Mouse (Mus musculus) forebrain, embryonic 13.5 days (tissue): Measurements from ENCODE around the gene Adgrv1. TPM values are rescaled to one million over a fixed set of nuclear protein-coding genes. Genes with fewer than 3 reads are reported as not detected.

Experiments used
- ATAC-seq: fragments of 200-750 bp; cut with Nextera tagmentation; 2 replicates; pipeline ENCODE4 v1.8.0; 2017
- H3K27ac ChIP-seq: fragments of 300-500 bp; sonication (generic); 2 replicates; pipeline ENCODE4 v1.5.1; 2015; ENCODE audit warnings: inconsistent platforms, mild to moderate bottlenecking, moderate library complexity
- H3K27me3 ChIP-seq: fragments of 300-500 bp; sonication (generic); 2 replicates; pipeline ENCODE4 v1.6.1; 2015; ENCODE audit warnings: mild to moderate bottlenecking, inconsistent platforms
- H3K36me3 ChIP-seq: fragments of 300-500 bp; sonication (generic); 2 replicates; pipeline ENCODE4 v1.6.1; 2015; ENCODE audit warnings: mild to moderate bottlenecking, inconsistent platforms; ENCODE audit not compliant: poor library complexity, severe bottlenecking
- H3K4me1 ChIP-seq: fragments of 300-500 bp; sonication (generic); 2 replicates; pipeline ENCODE4 v1.6.1; 2015; ENCODE audit warnings: inconsistent platforms
- H3K4me2 ChIP-seq: fragments of 300-500 bp; sonication (generic); 2 replicates; pipeline ENCODE4 v1.6.1; 2015; ENCODE audit warnings: inconsistent platforms, mild to moderate bottlenecking, moderate library complexity
- H3K4me3 ChIP-seq: fragments of 300-500 bp; sonication (generic); 2 replicates; pipeline ENCODE4 v1.5.1; 2015; ENCODE audit warnings: mild to moderate bottlenecking, inconsistent platforms
- H3K9ac ChIP-seq: fragments of 300-500 bp; sonication (generic); 2 replicates; pipeline ENCODE4 v1.6.1; 2015; ENCODE audit warnings: mild to moderate bottlenecking, inconsistent platforms
- H3K9me3 ChIP-seq: fragments of 300-500 bp; sonication (generic); replicated peaks from 2 replicates; pipeline ENCODE4 v1.6.1; 2016; ENCODE audit warnings: inconsistent platforms
- WGBS: fragments of 180-500 bp; shearing (Covaris S2); methylation state at CpG from one replicate; pipeline ENCODE4 v1.1.7; 2015; 5-methylcytosine and 5-hydroxymethylcytosine counted together
- polyA plus RNA-seq: library from polyadenylated mRNA; unstranded; fragments of >200 nt; fragmentation: Nextera tagmentation; extraction: Ambion mirVana; gene quantifications from 2 replicates; pipeline ENCODE4 v1.2.1, GENCODE M21; 2015

The Adgrv1 gene
- polyA plus RNA-seq, 1 experiment from 2014 or later, result 31.3 TPM

DNA sequence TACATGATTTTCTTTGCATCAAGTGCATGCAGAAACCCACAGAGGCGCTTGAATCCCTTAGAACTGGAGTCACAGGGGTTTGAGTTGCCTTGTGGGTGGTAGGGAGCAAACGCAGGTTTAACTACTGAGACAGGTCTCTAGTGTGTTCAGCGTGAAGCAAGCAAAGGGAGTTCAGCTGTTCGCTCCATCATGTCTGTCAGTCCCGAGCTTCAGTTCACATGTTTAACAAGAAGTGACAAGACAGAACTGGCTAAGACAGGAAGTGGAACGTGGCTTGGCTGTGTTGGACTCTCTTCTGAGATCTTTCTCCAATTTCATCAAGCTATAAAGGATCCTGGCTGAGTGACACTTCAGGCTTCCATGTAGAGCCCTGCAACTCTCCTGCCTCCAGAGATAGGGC lies 523.3 kb downstream of the Adgrv1 start:
- H3K27ac ChIP-seq, result no peak overlapping the region
- H3K4me2 ChIP-seq, result no peak overlapping the region
- H3K36me3 ChIP-seq, result no peaks in the 10 kb centered on the region; the same call in 1 of the 2 replicates
- no peaks in the 10 kb centered on the region for H3K4me1 ChIP-seq
- H3K9ac ChIP-seq, result no peak overlapping the region
- no peaks in the 10 kb centered on the region for H3K9me3 ChIP-seq
- H3K4me3 ChIP-seq, result no peak overlapping the region
- ATAC-seq, result no peak
- no peaks in the 10 kb centered on the region for H3K27me3 ChIP-seq
- 90% methylated on average over 6 of the region's 6 CpGs for WGBS

DNA sequence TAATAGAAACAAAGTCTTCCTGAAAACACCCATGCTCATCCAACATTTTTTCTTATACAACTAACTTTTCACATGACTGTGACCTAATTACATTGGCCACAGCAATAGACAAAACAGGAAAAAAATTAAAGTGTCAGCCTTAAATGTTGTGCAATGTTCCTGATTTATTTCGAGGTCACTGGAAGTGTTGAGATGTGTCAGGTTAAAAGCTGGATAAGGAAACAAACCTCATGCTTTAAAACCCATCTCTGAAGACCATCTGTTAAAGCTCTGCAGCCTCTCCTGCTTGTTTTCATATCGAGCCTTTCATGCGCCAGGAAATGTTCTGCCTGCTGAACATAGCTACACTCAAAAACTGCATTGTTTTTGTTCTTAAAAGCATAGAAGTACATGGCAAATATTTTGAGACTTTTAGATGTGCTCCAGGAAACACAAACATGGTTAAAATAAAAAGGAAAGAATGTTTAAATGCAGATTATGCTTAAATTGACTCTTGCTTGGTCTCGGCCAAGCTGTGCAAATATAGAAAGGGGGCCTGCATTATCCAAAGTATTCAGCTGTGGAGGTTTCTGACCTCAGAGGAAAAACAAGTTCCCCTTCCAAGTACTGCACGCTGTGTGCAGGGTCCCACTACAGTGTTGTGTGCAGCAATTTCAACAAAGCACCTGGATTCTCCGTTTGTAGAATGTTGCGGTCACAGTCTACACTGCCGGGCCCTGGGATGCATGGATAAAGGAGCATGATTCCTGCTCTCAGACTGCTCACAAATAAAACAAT lies 524.2 kb downstream of the Adgrv1 start:
- Histone ChIP-seq H3K9ac (no peak overlapping the region), H3K27ac (no peak overlapping the region), H3K4me1 (no peaks in the 10 kb centered on the region), H3K27me3 (no peaks in the 10 kb centered on the region), H3K4me3 (no peak overlapping the region), H3K9me3 (no peaks in the 10 kb centered on the region), H3K4me2 (no peak overlapping the region), H3K36me3 (peaks cover 3% of the 10 kb centered on the region; the same call in 1 of the 2 replicates)
- WGBS, result 84% methylated on average over 8 of the region's 8 CpGs
- ATAC-seq, result no peak

DNA sequence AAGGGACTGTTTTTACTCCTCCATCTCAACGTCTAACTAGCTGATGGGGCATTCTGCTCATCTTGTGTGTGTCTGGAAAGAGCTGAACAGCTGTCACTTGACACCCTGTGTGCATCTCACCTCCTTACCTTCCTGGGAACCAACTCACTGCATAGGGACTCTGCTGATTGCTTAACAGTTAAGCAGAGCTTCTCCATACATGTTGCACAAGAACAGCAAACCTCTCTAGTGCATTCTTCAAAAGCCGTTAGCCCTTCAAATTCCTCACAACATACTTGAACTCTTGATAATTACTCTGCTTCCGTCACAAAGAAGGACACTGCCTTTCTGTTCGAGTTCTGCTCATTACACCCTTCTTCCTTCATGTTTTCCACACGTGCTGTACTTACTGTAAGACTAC lies 525.5 kb downstream of the Adgrv1 start:
- H3K9ac ChIP-seq, result no peak overlapping the region
- H3K4me3 ChIP-seq, result no peak overlapping the region
- ATAC-seq, result no peak
- H3K27me3 ChIP-seq, result no peaks in the 10 kb centered on the region
- no peaks in the 10 kb centered on the region for H3K4me1 ChIP-seq
- no peak overlapping the region for H3K4me2 ChIP-seq
- H3K36me3 ChIP-seq, result peaks cover 4% of the 10 kb centered on the region; the same call in 1 of the 2 replicates
- H3K9me3 ChIP-seq, result no peaks in the 10 kb centered on the region
- no peak overlapping the region for H3K27ac ChIP-seq
- 52% methylated on average over 5 of the region's 5 CpGs for WGBS

DNA sequence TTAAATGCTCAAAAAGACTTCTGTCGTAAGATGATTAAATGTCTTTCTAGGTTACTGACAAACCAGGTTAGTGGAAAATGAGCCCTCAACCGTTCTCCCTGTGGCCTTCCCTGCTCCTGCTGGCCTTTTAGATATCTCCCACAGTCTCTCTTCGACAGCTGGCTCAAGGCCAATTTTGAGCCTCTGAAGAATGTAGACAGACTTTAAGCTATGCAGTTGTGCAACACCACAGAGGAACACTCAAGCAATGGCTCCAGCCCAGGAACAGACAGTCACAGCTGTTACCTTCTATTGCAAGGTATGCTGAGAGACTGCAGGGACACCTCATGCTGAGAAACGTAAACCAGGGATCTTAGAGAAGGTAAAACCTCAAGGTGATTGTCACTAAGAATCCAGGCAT lies 529.2 kb downstream of the Adgrv1 start:
- Histone ChIP-seq H3K27me3 (no peaks in the 10 kb centered on the region), H3K4me2 (no peak overlapping the region), H3K9me3 (no peaks in the 10 kb centered on the region), H3K36me3 (peaks cover 9% of the 10 kb centered on the region; the same call in 1 of the 2 replicates), H3K9ac (no peak overlapping the region), H3K27ac (no peak overlapping the region), H3K4me3 (no peak overlapping the region), H3K4me1 (no peaks in the 10 kb centered on the region)
- 71% methylated on average over 4 of the region's 4 CpGs for WGBS
- ATAC-seq, result no peak; the same call in 1 of the 2 replicates

DNA sequence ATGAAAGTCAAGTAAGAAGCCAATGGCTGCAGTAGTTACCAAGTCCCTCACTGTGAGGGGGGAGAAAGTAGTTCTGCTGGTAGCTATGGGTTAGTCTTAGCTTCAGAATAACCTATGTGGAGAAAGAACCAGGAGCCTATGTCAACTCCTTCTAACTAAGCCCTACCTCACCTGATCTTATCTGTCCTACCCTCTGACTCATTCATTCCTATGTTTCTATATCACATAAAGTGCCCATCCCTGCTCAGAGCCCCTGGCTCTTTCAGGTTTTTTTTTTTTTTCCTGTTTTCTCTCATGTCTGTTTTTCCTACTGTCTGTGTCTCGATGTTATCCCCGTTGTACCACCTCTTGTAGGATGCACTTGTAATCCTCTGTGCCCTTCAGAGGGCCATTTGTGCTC lies 536.5 kb downstream of the Adgrv1 start:
- WGBS, result 94% methylated on average over 2 of the region's 2 CpGs
- H3K36me3 ChIP-seq, result peaks cover 10% of the 10 kb centered on the region
- no peaks in the 10 kb centered on the region for H3K4me1 ChIP-seq
- H3K9ac ChIP-seq, result no peak overlapping the region
- H3K4me2 ChIP-seq, result no peak overlapping the region
- no peak for ATAC-seq
- no peak overlapping the region for H3K27ac ChIP-seq
- H3K27me3 ChIP-seq, result no peaks in the 10 kb centered on the region
- H3K4me3 ChIP-seq, result no peak overlapping the region
- H3K9me3 ChIP-seq, result no peaks in the 10 kb centered on the region

DNA sequence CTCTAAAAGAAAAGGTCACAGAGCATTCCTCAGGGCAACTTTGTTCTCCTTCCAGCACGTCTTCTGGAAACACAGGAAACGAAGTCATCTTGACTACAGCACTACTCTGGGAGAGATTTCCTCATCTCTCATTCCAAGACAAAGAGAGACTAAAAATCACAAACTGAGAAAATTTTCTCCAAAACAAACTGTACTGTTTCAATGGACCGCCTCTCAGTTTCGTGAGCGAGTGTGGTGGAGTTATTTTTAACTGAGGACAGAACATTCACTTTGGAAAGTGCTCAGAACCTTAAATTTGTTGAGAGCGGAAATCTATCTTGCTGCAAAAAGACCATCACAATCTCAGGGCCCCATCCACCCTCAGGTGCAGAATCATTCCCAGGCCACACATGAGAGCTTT lies 538.4 kb downstream of the Adgrv1 start:
- Histone ChIP-seq H3K27me3 (no peaks in the 10 kb centered on the region), H3K27ac (no peak overlapping the region), H3K4me1 (no peaks in the 10 kb centered on the region), H3K36me3 (peaks cover 10% of the 10 kb centered on the region), H3K4me2 (no peak overlapping the region), H3K9me3 (no peaks in the 10 kb centered on the region), H3K9ac (no peak overlapping the region), H3K4me3 (no peak overlapping the region)
- 92% methylated on average over 6 of the region's 6 CpGs for WGBS
- no peak for ATAC-seq

DNA sequence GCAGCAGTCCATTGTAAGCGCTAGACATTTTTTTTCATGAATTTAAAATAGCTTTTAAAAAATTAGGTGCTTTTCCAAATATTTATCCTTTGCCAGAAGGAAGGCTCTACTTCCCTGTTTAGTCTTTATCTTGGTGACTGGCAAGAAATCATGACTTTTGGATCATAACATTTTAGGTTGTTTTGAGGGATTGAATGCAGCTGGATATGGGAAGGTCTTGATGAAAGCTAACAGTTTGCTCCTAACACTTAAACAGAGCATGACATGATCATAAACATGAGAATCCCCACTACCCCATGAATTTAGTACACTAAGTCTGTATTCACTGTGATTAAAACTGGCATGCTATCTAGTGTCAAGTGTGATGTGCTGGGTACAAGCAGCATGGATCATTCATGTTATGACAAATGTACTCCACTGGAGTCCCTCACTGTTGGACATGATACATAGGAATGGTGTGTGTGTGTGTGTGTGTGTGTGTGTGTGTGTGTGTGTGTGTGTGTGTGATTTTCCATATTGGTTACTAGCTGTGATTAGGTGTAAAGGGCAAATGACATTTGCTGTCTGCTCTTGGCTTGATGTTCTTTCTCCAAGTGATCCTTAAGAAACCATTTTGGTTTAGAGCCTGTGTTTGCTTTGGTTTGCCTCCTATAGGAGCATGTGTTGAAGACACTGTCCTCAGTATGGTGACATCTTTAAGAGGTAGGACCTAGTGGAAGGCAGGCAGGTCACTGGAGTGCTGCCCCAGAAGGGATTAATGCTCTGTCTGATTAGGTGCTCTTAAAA lies 542.7 kb downstream of the Adgrv1 start:
- no peak for ATAC-seq
- Histone ChIP-seq H3K27me3 (no peaks in the 10 kb centered on the region), H3K4me3 (no peak overlapping the region), H3K36me3 (no peaks in the 10 kb centered on the region), H3K9me3 (no peaks in the 10 kb centered on the region), H3K9ac (no peak overlapping the region), H3K4me1 (no peaks in the 10 kb centered on the region), H3K27ac (no peak overlapping the region), H3K4me2 (no peak overlapping the region)
- 95% methylated on average over 1 of the region's 1 CpGs for WGBS

DNA sequence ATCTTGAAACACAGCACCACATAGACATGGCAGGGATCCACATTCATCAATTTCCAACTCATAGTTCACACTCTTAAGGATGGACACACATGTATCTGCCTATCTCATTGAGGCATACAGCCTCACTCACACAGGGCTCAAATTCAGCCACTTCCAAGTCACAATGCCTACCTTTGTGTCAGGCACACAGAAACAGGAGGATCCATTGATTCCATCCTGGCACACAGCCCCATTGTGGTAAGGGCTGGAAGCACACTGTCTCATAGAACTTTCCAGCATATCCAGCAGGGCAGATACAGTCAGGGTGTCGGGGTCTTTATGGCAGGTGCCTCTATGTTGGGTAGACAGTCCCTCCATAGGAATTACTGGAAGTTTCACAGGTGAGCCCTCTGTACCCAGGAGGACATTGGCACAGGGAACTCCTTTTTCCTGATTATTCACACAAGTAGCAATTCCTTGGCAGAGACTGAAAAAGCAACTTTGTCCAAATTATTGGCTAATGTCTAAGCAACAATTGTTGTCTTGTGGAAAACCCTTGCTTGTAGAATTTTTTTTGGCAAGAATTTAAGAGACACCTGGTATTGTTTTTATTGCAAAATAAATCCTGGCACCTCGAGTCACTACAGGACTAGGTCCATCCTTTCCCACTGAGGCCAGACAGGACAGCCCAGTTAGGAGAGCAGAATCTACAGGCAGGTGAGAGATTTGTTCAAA lies 545.8 kb downstream of the Adgrv1 start:
- Histone ChIP-seq H3K4me3 (no peak overlapping the region), H3K4me2 (no peak overlapping the region), H3K9me3 (no peaks in the 10 kb centered on the region), H3K36me3 (no peaks in the 10 kb centered on the region), H3K9ac (no peak overlapping the region), H3K4me1 (no peaks in the 10 kb centered on the region), H3K27ac (no peak overlapping the region), H3K27me3 (no peaks in the 10 kb centered on the region)
- WGBS, result 73% methylated on average over 2 of the region's 2 CpGs
- no peak for ATAC-seq

DNA sequence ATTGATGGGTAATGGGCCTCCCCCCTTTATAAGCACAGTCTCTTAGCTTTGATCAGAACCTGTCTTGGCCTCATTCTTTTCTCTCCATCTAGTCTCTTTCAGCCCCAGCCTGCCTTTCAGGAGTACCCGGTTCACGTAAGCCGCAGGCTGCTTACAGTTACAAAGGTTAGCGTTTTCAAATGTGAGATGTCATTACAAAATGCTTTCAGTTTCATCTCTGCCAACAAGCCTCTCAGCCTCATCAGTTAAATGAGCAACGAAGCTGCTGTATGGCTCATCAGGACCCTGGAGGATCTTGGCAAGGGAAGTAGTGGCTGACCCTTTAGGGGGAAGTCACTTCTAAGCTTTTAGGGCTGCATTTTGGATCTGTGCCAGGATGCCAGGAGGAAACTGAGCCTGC lies 560.7 kb downstream of the Adgrv1 start:
- Histone ChIP-seq H3K4me1 (no peaks in the 10 kb centered on the region), H3K9me3 (no peaks in the 10 kb centered on the region), H3K27ac (no peak overlapping the region), H3K9ac (no peak overlapping the region), H3K27me3 (no peaks in the 10 kb centered on the region), H3K4me3 (no peak overlapping the region), H3K36me3 (no peaks in the 10 kb centered on the region), H3K4me2 (no peak overlapping the region)
- WGBS, result 64% methylated on average over 5 of the region's 5 CpGs
- no peak for ATAC-seq

DNA sequence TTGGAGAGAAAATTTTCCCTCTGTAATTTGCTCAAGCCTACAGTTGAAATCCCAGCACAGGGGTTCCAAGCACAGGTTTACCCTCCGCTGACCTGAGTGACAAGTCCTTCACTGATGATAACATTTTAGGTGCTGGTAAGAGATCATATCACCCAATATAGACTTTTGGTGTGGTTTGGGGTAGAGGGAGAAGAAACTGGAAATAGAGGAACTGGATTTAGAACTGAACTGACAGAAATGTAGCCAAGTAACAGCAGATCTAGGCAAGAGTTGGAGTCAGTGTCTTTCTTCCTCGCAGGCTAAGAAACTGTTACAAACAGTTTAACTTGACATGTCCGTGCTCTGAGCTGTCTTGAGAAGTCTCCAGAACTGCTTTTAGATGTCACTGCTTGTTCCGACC lies 581.5 kb downstream of the Adgrv1 start:
- no peaks in the 10 kb centered on the region for H3K27me3 ChIP-seq
- ATAC-seq, result no peak
- no peak overlapping the region for H3K4me3 ChIP-seq
- WGBS, result 91% methylated on average over 4 of the region's 4 CpGs
- H3K9me3 ChIP-seq, result no peaks in the 10 kb centered on the region
- no peaks in the 10 kb centered on the region for H3K4me1 ChIP-seq
- no peak overlapping the region for H3K27ac ChIP-seq
- H3K36me3 ChIP-seq, result no peaks in the 10 kb centered on the region
- no peak overlapping the region for H3K9ac ChIP-seq
- H3K4me2 ChIP-seq, result no peak overlapping the region

DNA sequence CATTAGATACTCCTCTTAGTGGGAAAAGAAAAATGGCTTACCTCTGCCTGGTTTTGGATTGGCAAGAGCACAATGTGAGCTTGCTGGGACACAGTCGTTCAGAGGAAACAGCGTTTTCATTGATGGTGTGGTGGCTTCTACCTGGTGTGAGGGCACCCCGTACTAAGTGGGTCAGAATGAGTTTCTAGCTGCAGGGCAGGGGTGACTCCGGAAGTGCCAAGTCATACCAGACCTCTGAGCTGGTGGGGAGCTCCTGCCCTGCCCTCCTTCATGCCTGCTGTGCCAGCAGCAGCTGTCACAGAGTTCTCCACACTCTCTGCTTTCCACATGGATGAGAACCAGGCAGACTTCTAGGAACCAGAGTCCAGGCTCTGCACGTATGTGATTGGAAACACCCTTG lies 582.0 kb downstream of the Adgrv1 start:
- WGBS, result 83% methylated on average over 5 of the region's 5 CpGs
- no peaks in the 10 kb centered on the region for H3K4me1 ChIP-seq
- no peaks in the 10 kb centered on the region for H3K36me3 ChIP-seq
- H3K27ac ChIP-seq, result no peak overlapping the region
- H3K27me3 ChIP-seq, result no peaks in the 10 kb centered on the region
- no peak overlapping the region for H3K4me2 ChIP-seq
- no peak overlapping the region for H3K9ac ChIP-seq
- no peaks in the 10 kb centered on the region for H3K9me3 ChIP-seq
- H3K4me3 ChIP-seq, result no peak overlapping the region
- no peak for ATAC-seq

DNA sequence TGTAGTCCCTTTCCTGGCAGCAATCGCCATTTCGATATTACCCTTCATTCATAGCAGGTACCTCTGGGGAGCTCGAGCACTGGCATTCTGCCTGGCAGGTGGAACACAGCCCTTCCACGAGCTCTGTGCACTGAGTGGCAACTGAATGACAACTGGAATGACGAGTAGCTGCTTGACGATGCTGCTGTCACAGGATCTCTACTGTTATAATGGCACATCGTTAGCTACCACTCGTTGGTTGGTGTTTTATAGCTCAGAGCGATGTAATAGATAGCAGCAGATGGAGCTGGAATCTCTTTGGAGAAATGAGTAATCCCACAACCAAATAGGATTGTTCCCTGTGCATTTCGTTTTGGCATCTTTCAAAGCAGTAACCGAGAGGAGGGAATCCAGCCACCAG lies 587.6 kb downstream of the Adgrv1 start:
- Histone ChIP-seq H3K36me3 (no peaks in the 10 kb centered on the region), H3K9ac (no peak overlapping the region), H3K4me1 (peaks cover 8% of the 10 kb centered on the region; the same call in 1 of the 2 replicates), H3K4me3 (no peak overlapping the region), H3K27ac (no peak overlapping the region), H3K9me3 (no peaks in the 10 kb centered on the region), H3K27me3 (no peaks in the 10 kb centered on the region), H3K4me2 (no peak overlapping the region)
- WGBS, result 43% methylated on average over 11 of the region's 11 CpGs
- ATAC-seq, result peak; percentile 61; the same call in 1 of the 2 replicates
